Mouse (Mus musculus): Measurements from ENCODE around the gene Osbpl6.

GRCm38 (mm10) chr2:76386531-76386930, 19.8 kb upstream of the Osbpl6 start:
- no peak for TF ChIP-seq POLR2A (IDR thresholded peaks at IDR 0.05; ENCODE audit: borderline replicate concordance, extremely low read depth, low read depth, low read length)
- no peak for TF ChIP-seq CTCF (IDR thresholded peaks at IDR 0.05; ENCODE audit: insufficient read depth, low read length)
